Mouse (Mus musculus): Measurements from ENCODE around the gene Rgs10.
A peak's percentile ranks its signal among the peaks of the same experiment; 100 is the strongest.
"Not testable (repeated sequence)": the region's sequence is repeated elsewhere in the genome, so short reads cannot be mapped to it uniquely, and the experiment has no call there.

Gene Rgs10

GRCm38 (mm10) chr7:128369366-128369765 is 49.2 kb downstream of the Rgs10 start:
- DNase-seq = no peak

DNA sequence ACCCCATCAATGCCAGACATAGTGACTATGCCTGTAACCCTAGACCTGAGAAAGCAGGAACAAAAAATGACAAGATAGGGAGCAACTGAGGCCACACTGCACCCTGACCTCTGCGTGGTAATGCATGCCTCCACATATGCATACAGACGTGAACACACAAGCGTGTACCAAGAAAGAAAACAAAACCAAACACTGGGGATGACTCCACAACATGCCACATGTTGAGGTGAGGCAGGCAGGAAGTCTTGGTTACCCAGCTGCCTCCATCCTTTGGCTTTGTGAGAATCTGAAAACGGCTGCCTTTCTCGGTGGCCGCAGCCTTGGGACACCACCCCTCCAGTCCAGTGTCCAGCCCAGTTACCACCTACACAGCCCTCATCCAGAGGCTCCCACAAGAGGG is 49.7 kb downstream of the Rgs10 start:
- no peak for DNase-seq

DNA sequence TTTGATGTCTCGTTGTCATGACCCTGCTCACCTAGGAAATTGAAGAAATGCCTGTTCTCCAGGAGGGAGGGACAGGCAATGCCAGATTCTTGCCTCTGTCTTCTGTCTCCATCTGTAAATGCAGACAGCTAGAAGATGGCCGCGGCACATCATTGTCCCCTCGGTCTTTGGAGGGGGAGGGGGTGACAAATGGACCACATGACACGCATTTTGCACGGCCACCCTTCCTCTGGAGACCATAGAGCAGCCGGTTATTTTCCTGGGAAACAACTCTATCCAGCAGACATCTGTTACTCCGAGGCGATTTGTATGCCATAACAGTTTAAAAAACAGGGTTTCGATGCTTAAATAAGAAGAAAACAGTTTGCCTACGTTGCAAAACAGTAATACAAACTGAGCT is 51.9 kb downstream of the Rgs10 start:
- no peak for DNase-seq

- no peak for DNase-seq
These were observed 53.4 kb downstream of the Rgs10 start for GRCm38 (mm10) chr7:128365096-128365715.

GRCm38 (mm10) chr7:128364526-128364925 is 54.0 kb downstream of the Rgs10 start:
- no peak for DNase-seq

GRCm38 (mm10) chr7:128363806-128364205 is 54.8 kb downstream of the Rgs10 start:
- DNase-seq = no peak

DNA sequence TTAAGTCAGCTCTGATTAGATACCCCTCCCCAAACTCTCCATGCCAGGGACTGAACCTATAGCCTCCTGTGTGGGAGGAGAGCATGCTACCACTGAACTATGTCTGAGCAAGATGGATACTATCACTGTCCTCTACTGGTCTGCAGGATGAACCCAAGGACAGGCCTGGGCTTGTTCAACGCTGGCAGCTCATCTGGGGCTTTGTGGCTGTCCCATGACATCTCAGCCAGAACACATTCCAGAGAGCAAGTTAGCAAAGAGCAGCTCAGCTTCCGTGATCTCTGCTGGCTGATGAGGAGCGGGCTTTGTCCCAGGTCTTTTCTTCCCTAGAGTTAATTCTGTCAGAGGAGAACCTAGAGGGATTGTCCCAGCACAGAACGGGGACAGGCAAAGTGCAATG is 55.6 kb downstream of the Rgs10 start:
- no peak for DNase-seq

GRCm38 (mm10) chr7:128359741-128360140 is 58.8 kb downstream of the Rgs10 start:
- no peak for DNase-seq

DNA sequence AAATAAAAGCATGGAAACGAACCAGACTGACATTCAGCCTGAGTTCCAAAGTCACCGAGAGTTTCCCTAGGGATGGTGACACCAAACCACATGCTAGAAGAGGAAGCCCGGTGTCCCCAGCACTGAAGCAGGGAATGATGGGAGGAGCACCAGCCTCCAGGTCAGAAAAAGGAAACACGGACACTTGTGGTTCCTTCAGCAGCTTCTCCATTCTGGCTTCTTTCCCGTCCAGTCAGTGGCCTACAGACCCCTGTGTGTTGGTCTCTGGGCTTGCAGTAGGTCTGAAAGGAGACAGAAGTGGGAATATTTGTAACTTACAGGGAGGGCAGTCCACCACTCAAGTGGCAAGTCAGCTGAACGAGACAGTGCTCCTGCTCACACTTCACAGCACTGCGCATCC is 59.4 kb downstream of the Rgs10 start:
- no peak for DNase-seq

GRCm38 (mm10) chr7:128358741-128359140 is 59.8 kb downstream of the Rgs10 start:
- no peak for DNase-seq

DNA sequence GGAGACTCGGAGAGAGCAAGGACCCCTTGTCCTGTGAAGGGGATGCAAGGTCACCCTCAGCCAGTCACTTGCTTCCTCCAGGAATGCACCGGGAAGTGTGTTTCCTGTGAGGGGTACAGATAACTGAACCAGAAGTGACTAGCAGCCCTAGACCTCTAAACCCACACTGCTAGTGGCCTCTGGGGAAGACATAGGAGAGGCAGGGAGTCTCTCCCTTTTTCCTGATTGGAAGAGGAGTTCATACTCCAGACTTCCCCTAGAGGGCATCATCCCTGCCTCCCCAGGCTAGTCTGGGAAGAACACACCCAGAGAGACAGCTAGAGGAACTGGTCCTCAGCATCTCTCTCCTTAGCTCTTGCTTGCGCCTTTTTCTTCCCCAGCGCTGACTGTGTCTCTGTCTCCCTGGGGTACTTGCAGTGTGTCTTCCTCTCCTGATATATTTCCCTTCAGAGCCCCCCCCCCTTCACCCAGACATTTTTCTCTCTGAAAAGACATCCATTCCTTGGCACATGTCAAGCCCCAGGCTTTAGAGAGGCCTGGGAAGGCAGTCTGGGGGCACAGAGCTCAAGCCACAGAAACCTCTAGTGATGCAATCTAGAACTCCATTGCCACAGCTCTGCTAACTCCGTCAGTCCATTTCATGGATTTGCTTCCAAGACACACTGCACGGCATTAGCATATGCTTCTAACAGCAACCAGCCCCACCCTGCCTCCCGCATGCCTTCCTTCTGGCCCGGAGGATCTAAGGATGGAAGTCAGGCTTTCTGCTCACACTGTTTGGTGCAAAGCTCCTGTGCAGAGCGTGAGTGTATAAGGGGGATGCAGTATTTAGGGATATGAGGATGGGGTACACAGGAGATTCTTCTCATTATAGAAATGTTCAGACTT is 61.4 kb downstream of the Rgs10 start:
- DNase-seq = no peak

DNA sequence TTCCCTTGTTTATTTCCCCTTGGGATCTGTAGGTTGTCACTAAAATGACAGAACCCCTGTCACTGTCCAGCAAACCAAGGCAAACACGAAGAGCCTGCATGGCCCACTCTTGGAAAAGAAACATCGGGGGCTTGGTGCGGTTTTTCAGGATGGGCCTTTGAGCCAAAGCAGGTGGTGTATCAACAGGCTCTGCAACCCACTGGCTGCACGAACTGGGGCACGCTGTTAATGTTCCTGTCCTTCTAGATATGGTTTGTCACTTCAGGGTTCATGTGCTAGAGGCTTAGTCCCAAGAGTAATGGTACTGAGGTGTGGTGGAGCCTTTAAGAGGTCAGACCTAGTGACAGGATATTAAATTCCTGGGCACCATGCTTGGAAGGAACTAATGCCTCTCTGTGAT is 63.1 kb downstream of the Rgs10 start:
- DNase-seq = no peak

DNA sequence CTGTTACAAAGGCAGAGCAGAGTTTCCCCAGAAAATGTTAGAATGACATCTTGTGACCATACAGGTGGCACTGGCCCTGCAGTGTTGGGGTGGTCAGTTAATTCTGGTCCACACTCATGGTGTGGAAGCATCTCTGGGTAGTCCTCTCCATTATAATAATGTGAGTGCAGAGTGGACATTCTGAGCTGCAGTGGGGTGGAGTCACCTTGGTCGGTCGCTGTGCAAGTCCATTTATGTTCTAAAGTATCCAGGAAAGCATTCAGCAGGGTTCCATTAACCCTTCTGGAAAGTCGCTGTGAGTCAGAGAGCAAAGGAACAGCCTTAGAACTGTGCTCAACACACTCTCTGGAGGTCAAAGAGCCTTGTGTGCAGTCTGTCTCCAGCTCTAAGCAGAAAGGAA is 65.8 kb downstream of the Rgs10 start:
- DNase-seq = no peak

GRCm38 (mm10) chr7:128351176-128351575 is 67.4 kb downstream of the Rgs10 start:
- no peak for DNase-seq

- no peak for DNase-seq
These were observed 68.2 kb downstream of the Rgs10 start for GRCm38 (mm10) chr7:128350316-128350715.

GRCm38 (mm10) chr7:128349751-128350150 is 68.8 kb downstream of the Rgs10 start:
- peak; percentile 44 for DNase-seq

- peak; percentile 79 for DNase-seq
These were observed 70.0 kb downstream of the Rgs10 start for GRCm38 (mm10) chr7:128348608-128349007.

- DNase-seq = no peak
These were observed 71.6 kb downstream of the Rgs10 start for GRCm38 (mm10) chr7:128346991-128347390.

DNA sequence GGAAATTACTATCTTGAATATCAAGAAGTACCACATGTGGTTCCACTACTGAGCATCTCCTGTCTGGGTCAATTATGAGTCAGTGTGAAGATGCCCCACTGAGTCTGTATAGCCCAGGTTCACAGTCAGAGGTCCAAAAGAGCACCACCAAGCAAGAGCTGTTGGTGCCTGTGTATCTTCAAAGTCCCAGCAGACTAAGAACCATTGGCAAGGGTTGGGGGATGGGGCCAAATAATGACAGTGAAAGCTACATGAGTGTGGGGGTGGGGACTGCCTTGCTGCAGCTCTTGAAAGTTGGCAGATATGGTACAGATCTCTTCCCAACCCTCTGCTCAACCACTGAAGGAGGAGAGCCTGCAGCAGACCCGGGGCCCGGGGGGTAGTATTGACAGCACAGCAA is 72.0 kb downstream of the Rgs10 start:
- DNase-seq = no peak

GRCm38 (mm10) chr7:128345691-128346090 is 72.9 kb downstream of the Rgs10 start:
- no peak for DNase-seq

DNA sequence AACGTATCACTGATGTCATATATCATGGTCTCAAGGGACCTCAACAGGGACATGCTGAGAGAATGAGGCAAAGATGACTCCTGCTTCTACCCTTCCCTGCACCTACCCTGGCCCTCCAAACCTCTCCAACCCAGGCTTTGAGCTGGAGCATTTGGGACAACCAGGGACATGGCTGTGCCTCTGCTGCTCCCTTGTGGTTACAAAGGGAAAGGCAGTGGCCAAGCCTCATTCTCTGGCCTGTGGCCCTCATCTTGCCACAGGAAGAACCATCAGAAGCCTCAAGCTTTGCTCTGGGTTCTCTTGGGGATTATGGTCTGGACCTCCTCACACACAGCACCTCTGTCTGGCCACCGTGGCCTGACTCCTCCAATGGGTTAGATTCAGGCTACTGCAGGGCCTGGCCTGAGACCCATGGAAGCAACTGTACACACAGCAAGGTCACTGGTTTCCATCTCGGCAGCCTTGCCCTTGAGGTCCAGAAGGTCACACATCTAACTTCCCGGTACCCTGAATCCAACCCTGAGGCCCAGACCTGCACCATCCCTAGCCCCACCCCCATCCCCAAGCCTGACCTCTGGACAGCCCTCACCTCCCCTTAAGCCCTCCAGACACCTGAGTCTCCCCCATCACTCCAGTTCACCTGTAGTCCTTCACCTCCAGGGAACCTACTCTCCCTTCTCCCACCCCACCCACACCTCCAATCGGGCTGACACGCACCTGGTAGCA is 73.5 kb downstream of the Rgs10 start:
- peak; percentile 82 for DNase-seq

- DNase-seq = no peak
These were observed 74.1 kb downstream of the Rgs10 start for GRCm38 (mm10) chr7:128344488-128344887.

GRCm38 (mm10) chr7:128342691-128343090 is 75.9 kb downstream of the Rgs10 start:
- not testable (repeated sequence) for DNase-seq

DNA sequence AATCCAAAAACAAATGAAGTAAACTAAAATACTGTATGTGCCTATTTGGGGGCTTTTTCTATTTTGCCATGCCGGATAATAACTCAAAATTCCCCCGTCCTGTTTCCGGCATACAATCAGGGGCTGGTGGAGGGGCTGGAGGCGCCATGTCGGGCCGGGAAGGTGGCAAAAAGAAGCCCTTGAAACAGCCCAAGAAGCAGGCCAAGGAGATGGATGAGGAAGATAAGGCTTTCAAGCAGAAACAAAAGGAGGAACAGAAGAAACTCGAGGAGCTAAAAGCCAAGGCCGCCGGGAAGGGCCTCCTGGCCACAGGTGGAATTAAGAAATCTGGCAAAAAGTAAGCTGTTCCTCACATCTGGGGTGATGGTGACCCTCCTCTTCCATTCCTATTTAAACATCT is 78.2 kb downstream of the Rgs10 start:
- not testable (repeated sequence) for DNase-seq
